Mouse (Mus musculus): ENCODE data around the gene Prickle1. TPM values are rescaled to one million over a fixed set of nuclear protein-coding genes. Genes with fewer than 3 reads are reported as not detected.

The Prickle1 gene
- polyA plus RNA-seq, 1 experiment: 16.1 TPM

DNA sequence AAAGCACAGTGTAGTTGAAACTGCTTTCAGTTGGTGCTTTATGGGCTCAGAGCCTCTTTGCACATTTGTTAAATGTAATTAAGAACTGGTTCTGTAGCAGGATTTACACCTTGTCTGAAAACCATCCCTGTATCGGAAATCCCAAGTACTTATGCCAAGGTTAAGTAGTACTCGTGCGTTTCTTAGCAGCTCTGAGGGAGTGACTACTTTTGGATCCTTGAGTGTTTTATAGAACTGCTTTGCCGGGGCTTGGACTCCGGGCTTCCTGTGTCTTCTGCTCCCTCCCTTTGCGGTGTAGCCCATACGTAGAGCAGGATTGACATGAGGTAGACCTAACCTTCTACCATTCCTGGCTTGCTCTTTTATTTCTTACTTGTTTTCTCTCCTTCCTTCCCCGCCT is 120.0 kb downstream of the Prickle1 start:
- no peak overlapping the region for H3K4me3 ChIP-seq (replicated peaks; ENCODE audit: insufficient read depth, low read depth, low read length)
- no peaks in the 10 kb centered on the region for H3K27me3 ChIP-seq (ENCODE audit: control insufficient read depth, insufficient read depth, low read length)
- DNase-seq: no peak
- H3K27ac ChIP-seq (ENCODE audit: insufficient read depth, low read length): no peak overlapping the region
- TF ChIP-seq POLR2A (IDR thresholded peaks at IDR 0.05; ENCODE audit: borderline replicate concordance, insufficient read depth, low read length) (no peak), CTCF (IDR thresholded peaks at IDR 0.05; ENCODE audit: borderline replicate concordance, insufficient read depth, low read depth, low read length) (no peak)
- WGBS: 91% methylated on average over 8 of the region's 8 CpGs
- H3K4me1 ChIP-seq (ENCODE audit: control insufficient read depth, insufficient read depth, low read length): no peaks in the 10 kb centered on the region

DNA sequence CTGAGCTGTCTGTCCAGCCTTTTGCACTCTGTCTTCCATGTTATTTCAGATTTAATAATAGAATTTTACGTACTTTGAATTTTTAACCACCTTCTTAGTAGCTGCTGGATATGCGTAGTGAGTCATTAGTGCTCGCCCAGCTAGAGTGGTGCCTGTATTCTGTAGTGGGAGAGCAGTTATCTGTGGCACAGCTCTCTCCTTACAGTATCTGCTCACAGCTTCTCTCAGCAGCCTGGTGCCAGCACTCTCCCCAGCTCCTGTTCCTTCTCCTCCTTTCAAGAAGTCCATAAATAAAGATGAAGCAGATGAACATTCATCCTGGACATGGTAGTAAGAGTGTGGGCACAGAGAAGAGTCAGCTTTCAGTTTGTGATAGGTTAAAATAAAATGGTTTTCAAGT is 121.4 kb downstream of the Prickle1 start:
- Histone ChIP-seq H3K27ac (ENCODE audit: insufficient read depth, low read length) (no peak overlapping the region), H3K4me3 (replicated peaks; ENCODE audit: insufficient read depth, low read depth, low read length) (no peak overlapping the region), H3K4me1 (ENCODE audit: control insufficient read depth, insufficient read depth, low read length) (no peaks in the 10 kb centered on the region), H3K27me3 (ENCODE audit: control insufficient read depth, insufficient read depth, low read length) (no peaks in the 10 kb centered on the region)
- no peak for TF ChIP-seq POLR2A (IDR thresholded peaks at IDR 0.05; ENCODE audit: borderline replicate concordance, insufficient read depth, low read length)
- TF ChIP-seq CTCF (IDR thresholded peaks at IDR 0.05; ENCODE audit: borderline replicate concordance, insufficient read depth, low read depth, low read length): no peak
- no peak for DNase-seq
- 92% methylated on average over 3 of the region's 3 CpGs for WGBS

DNA sequence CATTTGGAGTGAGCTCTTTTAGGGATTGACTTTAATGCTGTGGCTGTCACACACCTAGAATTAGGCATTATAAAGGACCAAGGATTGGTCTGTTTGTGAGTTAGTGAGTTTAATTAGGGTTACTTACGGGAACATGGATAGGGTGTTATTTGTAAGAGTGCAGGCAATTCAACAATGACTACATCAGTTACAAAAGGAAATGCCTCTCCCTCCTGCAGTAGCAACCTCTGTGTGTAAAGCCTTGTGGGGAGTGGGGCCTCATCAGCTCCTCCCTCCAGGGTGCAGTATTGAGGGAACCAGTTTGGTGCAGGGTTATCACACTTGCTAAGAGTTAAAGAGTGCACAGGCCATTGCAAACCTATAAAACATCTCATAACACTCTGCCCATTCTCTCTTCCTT is 123.6 kb downstream of the Prickle1 start:
- H3K27me3 ChIP-seq (ENCODE audit: control insufficient read depth, insufficient read depth, low read length): no peaks in the 10 kb centered on the region
- no peak overlapping the region for H3K27ac ChIP-seq (ENCODE audit: insufficient read depth, low read length)
- no peak overlapping the region for H3K4me3 ChIP-seq (replicated peaks; ENCODE audit: insufficient read depth, low read depth, low read length)
- DNase-seq: no peak
- H3K4me1 ChIP-seq (ENCODE audit: control insufficient read depth, insufficient read depth, low read length): no peaks in the 10 kb centered on the region
- TF ChIP-seq POLR2A (IDR thresholded peaks at IDR 0.05; ENCODE audit: borderline replicate concordance, insufficient read depth, low read length) (no peak), CTCF (IDR thresholded peaks at IDR 0.05; ENCODE audit: borderline replicate concordance, insufficient read depth, low read depth, low read length) (no peak)
- WGBS: 90% methylated on average over 1 of the region's 1 CpGs

DNA sequence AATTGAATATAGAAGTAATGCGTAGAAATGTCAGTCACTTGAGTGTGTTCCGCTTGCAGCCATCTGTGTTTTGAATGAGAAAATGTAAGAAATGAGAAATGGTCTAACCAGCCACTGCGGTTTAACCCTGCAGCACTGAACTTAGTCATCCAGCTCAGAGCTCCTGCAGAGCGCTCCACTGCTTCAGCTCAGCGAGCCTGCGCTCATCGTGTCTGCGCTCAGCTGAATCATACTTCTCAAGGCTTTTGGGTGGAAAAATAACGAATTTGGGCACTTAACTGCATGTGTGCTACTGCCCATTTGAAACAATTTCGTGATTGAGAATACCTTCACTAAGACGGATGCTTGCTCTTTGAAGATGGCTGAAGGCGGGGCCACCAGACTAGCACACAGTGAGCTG is 124.0 kb downstream of the Prickle1 start:
- Histone ChIP-seq H3K4me3 (replicated peaks; ENCODE audit: insufficient read depth, low read depth, low read length) (no peak overlapping the region), H3K4me1 (ENCODE audit: control insufficient read depth, insufficient read depth, low read length) (no peaks in the 10 kb centered on the region), H3K27me3 (ENCODE audit: control insufficient read depth, insufficient read depth, low read length) (no peaks in the 10 kb centered on the region), H3K27ac (ENCODE audit: insufficient read depth, low read length) (no peak overlapping the region)
- TF ChIP-seq CTCF (IDR thresholded peaks at IDR 0.05; ENCODE audit: borderline replicate concordance, insufficient read depth, low read depth, low read length): no peak
- no peak for TF ChIP-seq POLR2A (IDR thresholded peaks at IDR 0.05; ENCODE audit: borderline replicate concordance, insufficient read depth, low read length)
- DNase-seq: no peak
- 71% methylated on average over 12 of the region's 12 CpGs for WGBS

DNA sequence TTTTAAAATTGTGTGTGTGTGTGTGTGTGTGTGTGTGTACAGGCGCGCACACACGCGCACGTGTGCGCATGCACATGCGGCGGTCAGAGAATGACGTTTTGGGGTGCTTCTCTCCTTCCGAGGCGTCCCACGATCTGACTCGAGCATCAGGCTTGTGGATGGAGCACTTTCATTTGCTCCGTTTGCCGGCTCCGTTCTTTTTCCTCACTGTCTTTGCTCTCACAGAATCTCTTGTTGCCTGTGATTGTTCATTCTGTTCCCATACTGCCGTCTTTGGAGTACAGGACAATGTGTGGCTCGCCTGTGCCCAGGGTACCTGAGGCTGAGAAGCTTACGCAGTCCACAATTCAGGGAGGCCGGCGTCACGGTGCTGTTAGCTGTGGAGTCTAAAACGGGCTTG is 134.6 kb downstream of the Prickle1 start:
- no peak overlapping the region for H3K4me3 ChIP-seq (replicated peaks; ENCODE audit: insufficient read depth, low read depth, low read length)
- no peak for TF ChIP-seq POLR2A (IDR thresholded peaks at IDR 0.05; ENCODE audit: borderline replicate concordance, insufficient read depth, low read length)
- WGBS: 95% methylated on average over 23 of the region's 23 CpGs
- no peaks in the 10 kb centered on the region for H3K4me1 ChIP-seq (ENCODE audit: control insufficient read depth, insufficient read depth, low read length)
- no peak for DNase-seq
- H3K27ac ChIP-seq (ENCODE audit: insufficient read depth, low read length): no peak overlapping the region
- no peaks in the 10 kb centered on the region for H3K27me3 ChIP-seq (ENCODE audit: control insufficient read depth, insufficient read depth, low read length)

DNA sequence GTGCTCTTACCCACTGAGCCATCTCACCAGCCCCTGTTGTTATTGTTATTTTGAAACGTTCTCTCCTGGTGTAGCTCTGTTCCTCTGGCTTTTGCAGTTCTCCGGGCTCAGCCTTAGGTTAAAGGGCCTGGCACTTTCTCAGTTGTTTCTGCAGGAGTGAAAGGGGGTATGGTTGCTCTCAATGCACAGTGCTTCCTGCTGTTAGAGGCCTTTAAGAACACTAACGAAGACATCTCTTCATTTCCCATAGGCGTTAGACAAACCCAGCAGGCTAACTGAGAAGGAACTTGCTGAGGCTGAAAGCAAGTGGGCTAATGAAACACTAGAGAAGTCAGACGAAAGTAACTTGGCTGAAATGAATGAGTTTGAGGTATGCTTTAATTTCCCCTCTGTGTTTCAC is 136.3 kb downstream of the Prickle1 start:
- no peak for TF ChIP-seq CTCF (IDR thresholded peaks at IDR 0.05; ENCODE audit: borderline replicate concordance, insufficient read depth, low read depth, low read length)
- no peak for TF ChIP-seq POLR2A (IDR thresholded peaks at IDR 0.05; ENCODE audit: borderline replicate concordance, insufficient read depth, low read length)
- H3K4me1 ChIP-seq (ENCODE audit: control insufficient read depth, insufficient read depth, low read length): no peaks in the 10 kb centered on the region
- H3K27ac ChIP-seq (ENCODE audit: insufficient read depth, low read length): no peak overlapping the region
- no peak overlapping the region for H3K4me3 ChIP-seq (replicated peaks; ENCODE audit: insufficient read depth, low read depth, low read length)
- no peak for DNase-seq
- no peaks in the 10 kb centered on the region for H3K27me3 ChIP-seq (ENCODE audit: control insufficient read depth, insufficient read depth, low read length)
- 54% methylated on average over 5 of the region's 5 CpGs for WGBS

DNA sequence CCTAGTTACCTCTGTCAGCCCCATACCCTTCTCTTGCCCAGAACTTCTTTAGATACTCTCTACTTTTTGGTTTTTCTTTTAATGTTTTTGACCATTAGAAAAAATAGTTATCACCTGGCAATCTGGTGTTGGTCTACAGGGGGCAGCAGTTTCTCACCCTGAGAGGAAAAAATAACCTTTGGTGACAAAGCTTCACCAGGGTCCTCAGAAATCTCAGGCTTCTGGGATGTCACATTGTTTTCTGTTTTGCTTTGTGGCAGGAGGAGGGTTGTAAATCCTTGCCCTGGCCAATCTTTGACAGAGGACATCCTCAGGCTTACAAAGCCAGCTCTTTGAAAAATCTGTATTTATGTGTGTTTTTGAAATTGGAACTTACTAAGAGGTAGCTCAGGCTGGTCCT is 139.7 kb downstream of the Prickle1 start:
- H3K27me3 ChIP-seq (ENCODE audit: control insufficient read depth, insufficient read depth, low read length): no peaks in the 10 kb centered on the region
- no peak for TF ChIP-seq CTCF (IDR thresholded peaks at IDR 0.05; ENCODE audit: borderline replicate concordance, insufficient read depth, low read depth, low read length)
- no peak for TF ChIP-seq POLR2A (IDR thresholded peaks at IDR 0.05; ENCODE audit: borderline replicate concordance, insufficient read depth, low read length)
- H3K4me1 ChIP-seq (ENCODE audit: control insufficient read depth, insufficient read depth, low read length): no peaks in the 10 kb centered on the region
- DNase-seq: no peak
- H3K4me3 ChIP-seq (replicated peaks; ENCODE audit: insufficient read depth, low read depth, low read length): no peak overlapping the region
- H3K27ac ChIP-seq (ENCODE audit: insufficient read depth, low read length): no peak overlapping the region

DNA sequence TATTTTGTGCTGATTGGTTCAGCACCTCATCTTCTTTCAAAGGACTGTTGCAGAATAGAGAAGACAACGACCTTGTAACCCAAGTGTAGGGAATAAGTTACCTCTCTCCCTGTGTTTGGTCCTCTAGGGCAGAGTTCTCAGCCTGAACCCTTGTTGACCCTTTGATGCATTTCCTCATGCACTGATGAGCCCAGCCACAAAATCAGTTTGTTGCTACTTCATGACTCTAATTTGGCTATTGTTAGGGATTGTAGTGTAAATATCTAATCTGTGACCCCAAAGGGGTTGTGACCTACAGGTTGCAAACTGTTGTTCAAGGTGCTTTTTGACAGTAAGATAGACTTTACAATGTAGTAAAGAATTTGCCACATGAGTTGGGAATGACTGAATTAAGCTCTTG is 142.4 kb downstream of the Prickle1 start:
- H3K27me3 ChIP-seq (ENCODE audit: control insufficient read depth, insufficient read depth, low read length): no peaks in the 10 kb centered on the region
- no peak for DNase-seq
- 88% methylated on average over 1 of the region's 1 CpGs for WGBS
- TF ChIP-seq POLR2A (IDR thresholded peaks at IDR 0.05; ENCODE audit: borderline replicate concordance, insufficient read depth, low read length): no peak
- TF ChIP-seq CTCF (IDR thresholded peaks at IDR 0.05; ENCODE audit: borderline replicate concordance, insufficient read depth, low read depth, low read length): no peak
- no peaks in the 10 kb centered on the region for H3K4me1 ChIP-seq (ENCODE audit: control insufficient read depth, insufficient read depth, low read length)
- H3K4me3 ChIP-seq (replicated peaks; ENCODE audit: insufficient read depth, low read depth, low read length): no peak overlapping the region
- no peak overlapping the region for H3K27ac ChIP-seq (ENCODE audit: insufficient read depth, low read length)

Other genes starting within 250 kb of the Prickle1 start
- gene Zcrb1, start 197.6 kb downstream of the Prickle1 start, polyA plus RNA-seq (2012; rRNA removed): 137 and 157 TPM in 2 replicates
- gene Pphln1, start 197.5 kb downstream of the Prickle1 start, polyA plus RNA-seq (2012; rRNA removed): 27.2 and 28.1 TPM in 2 replicates

Data from cerebellum, adult 2 months (tissue).